In genomic region chrX:159073533-159073932, GRCm38 (mm10) we compare ENCODE assay signal across 11 mouse cellular contexts.
A peak's percentile ranks its signal among the peaks of the same experiment; 100 is the strongest.
DNase-seq lines count a peak whose midpoint lies in the region.
"Had no signal": no experiment of that assay in that cellular context is flagged by ENCODE, and none has a peak within 500 bp of the region (broad histone marks: within the 10 kb centered on the region; RNA-seq: fewer than 3 reads in every experiment).

No protein-coding gene starts in this region.

- intact Hi-C loops in heart, postnatal 25 days (cut with DNase I) = no loop called here

- peak; percentile 85 for DNase-seq in heart, adult 11 months
- DNase-seq in heart, postnatal 25 days (ENCODE audit: low spot score) = no peak
- DNase-seq in urinary bladder, postnatal 14 days (ENCODE audit: low spot score) = peak; percentile 3
- no peak for DNase-seq in urinary bladder, postnatal 4 days (ENCODE audit: low spot score in 2 of 2)
- peak; percentile 51 to 76 for DNase-seq in cerebellum, postnatal 25 days
- no peak for DNase-seq in frontal cortex, postnatal 10 days (ENCODE audit: low spot score in 2 of 2)
- no peak for DNase-seq in embryo, embryonic 10 days (ENCODE audit: low spot score)
- DNase-seq: gastrocnemius, postnatal 36 days; kidney, adult 9 months; lung, postnatal 4 days; thymus, adult 2 months had no signal

Comparison
In these comparisons a context has a peak if more than half of its experiments do, and no peak if none do; other contexts are left out.
1. DNase-seq: peak in heart, adult 11 months (single experiment), urinary bladder, postnatal 14 days (single experiment) and cerebellum, postnatal 25 days (2 of 2); none in heart, postnatal 25 days (single experiment), urinary bladder, postnatal 4 days (0 of 2), frontal cortex, postnatal 10 days (0 of 2) and embryo, embryonic 10 days (single experiment).